Mouse (Mus musculus): ENCODE results near the gene Nmt1.

The Nmt1 gene

DNA sequence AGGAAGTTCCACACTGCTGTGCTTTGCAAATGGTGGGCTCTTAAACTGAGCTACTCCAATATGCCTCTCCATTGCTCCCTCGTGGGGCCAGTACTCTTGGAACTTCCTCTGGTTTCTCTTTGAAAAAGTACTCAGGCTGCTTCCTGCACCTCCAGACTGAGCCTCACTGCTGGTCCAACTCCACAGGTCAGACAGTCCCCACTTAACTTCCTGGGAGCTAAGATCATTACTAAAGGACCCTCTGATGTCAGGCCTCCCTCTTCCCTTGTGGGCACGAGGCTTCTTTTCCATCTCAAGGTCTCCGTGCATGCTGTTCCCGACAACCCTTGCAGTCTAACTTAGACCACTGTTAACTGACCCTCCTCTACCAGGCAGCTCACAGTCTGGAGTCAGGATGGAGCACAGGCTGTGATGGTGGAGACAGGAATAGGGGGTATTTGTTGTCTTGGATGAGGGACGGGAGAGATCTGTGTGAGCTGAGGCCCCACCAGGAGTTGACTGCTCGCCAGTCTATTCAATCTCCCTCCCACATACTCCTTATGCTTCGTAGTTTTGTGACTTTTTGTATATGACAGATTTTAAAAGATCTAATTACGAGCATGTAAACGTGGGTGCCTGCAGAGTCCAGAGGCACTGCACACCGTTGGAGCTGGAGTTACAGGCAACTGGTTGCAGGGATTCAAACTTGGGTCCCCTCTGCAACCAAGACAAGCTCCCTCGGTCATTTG, 22.6 kb upstream of the Nmt1 start:
- ATAC-seq (ENCODE audit: low TSS enrichment): peak; percentile 7; the same call in 1 of the 2 replicates

- ATAC-seq (ENCODE audit: low TSS enrichment): no peak
These were observed 21.5 kb upstream of the Nmt1 start for GRCm38 (mm10) chr11:103006286-103007000.

DNA sequence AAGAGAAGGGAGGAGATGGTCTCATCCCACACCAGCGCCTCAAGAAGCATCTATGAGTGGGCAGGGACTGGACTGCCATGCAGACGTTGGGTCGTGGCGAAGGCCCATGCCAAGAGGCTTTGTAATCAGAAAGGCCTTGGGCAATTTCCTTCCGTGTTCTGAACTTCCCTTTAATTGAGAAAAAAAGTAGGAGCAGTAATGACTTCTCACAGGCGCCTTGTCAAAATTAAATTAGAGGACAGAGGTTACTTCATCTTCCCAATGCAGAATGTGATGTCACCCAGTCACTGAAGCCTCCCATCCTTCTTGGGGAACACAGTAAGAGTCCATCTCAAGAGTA, 21.0 kb upstream of the Nmt1 start:
- no peak for ATAC-seq (ENCODE audit: low TSS enrichment)

GRCm38 (mm10) chr11:103008558-103008957, 19.4 kb upstream of the Nmt1 start:
- no peak for ATAC-seq (ENCODE audit: low TSS enrichment)

- ATAC-seq (ENCODE audit: low TSS enrichment): no peak
These were observed 18.8 kb upstream of the Nmt1 start for GRCm38 (mm10) chr11:103009208-103009607.

DNA sequence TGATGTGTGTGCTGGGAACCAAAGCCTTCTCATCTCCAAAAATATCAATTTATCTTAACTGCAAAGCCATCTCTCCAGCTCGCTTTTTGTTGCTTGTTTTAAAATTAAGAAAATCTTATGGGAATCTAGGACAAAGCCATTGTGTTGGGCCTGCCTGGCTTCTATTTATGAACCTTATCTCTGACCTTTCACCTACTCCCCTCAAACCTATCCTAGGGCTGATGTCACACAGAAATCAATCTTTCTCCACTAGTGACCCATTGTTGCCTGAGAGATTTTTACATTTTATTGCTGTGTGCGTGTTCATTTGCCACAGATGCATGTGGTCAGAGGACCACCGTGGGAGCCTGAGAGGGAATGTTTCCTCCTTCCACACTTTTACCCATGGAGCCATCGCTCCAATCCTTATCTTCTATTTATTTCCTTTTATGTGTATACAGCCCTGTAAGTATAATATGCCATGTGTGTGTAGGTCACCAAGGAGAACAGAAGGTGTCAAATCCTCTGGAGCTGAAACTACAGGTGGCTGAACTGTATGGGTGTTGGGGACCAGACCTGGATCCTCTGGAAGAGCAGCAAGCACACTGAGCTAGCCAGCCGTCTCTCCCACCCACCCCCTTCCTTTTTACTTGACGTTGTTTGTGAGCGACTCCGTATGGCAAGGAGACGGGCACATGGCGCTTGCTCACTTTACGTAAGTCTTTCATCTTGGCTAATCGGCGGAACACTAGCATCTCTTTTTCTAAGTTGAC, 17.4 kb upstream of the Nmt1 start:
- no peak for ATAC-seq (ENCODE audit: low TSS enrichment)

DNA sequence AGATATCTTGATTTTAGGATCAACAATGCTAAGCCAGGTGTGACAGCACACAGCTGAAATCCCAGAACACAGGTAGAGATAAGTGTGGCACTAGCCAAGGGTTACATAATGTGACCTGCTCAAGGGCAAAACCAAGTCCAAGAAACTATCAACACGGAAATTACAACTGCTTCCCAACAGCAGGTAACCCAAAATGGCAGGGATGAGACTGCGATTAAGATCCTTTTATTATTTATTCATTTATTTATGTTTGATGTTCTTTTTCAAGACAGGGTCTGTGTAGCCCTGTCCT, 16.8 kb upstream of the Nmt1 start:
- no peak for ATAC-seq (ENCODE audit: low TSS enrichment)

DNA sequence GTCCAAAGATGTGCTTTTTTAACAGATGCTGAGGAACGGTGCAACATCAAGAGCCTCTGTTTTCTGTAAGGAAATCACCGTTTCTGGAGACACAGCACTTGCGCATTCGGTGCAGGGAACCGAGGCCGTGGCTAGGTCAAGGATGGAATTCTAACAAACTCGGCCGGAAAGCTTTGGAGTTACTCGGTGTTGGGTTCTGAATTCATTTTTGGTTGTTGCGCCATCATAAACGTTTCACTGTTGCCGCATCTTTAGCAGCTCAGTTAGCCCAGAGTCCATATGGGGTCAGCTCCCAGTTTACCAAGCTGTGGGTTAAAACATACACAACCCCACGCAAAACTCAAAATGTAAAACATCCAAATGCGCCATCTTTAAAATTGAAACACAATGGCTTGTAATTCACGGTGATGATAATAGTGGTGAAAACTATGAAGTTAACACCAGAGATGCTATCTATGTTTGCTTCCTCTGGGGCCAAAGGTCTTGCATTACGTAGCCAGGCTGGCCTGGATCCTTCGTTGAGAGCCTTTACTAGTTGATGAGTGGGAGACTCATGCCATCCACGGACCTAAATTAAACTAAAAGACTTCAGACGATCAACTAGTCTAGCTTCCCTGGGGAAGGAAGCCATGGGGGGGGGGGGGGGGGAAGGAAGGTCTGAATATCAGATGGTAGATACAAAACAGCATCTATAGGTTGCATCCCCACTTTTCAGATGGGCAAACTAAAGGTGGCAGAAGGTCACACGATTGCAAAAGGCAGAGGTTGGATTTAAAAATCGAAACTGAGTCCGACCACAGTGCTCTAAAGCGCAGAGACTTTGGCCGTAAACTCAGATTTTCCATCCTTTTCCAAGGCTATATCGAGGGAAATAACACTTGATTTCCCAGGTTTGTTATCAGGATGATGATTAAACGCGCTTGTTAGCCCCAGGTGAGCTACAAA, 11.8 kb upstream of the Nmt1 start:
- ATAC-seq (ENCODE audit: low TSS enrichment): no peak

DNA sequence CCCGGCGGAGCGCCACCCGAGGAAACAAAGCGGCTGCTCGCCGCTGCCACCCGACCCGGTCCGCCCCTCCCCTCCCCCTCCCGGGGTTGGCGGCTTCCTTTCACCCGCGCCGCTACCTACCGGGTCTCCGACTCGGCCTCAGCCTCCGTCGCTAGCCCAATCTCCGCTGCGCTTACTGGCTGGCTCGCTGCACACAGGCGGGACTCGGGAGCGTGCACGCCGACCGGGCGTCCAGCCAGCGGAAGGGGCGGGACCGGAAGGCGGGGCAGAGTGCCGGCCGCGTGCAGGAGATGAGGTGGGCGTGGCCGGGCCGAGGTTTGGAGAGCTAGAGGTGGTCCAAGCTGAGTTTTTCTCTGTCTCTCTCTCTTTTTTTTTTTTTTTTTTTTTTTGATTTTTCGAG, 11.1 kb upstream of the Nmt1 start:
- peak; percentile 99 for ATAC-seq (ENCODE audit: low TSS enrichment)

GRCm38 (mm10) chr11:103017661-103018060, 10.3 kb upstream of the Nmt1 start:
- ATAC-seq (ENCODE audit: low TSS enrichment): no peak

DNA sequence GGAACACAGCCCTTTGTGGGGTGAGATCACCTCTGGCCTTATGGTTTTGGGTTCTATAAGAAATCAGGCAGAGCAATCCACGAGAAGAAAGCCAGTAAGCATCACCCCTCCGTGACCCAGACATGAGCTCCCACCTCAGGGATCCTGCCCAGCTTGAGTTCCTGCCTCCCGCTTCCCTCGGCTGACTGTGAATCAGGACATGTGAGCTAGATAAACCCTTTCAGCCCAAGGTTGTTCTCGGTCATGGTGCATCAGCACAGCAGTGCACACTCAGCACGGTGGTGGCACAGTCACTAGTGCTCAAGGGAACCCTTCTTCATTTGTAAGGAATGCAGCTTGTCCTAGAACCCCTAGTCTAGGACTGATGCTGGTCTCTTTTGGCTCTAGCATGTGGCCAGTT, 9.1 kb upstream of the Nmt1 start:
- no peak for ATAC-seq (ENCODE audit: low TSS enrichment)

GRCm38 (mm10) chr11:103019325-103019724, 8.7 kb upstream of the Nmt1 start:
- no peak for ATAC-seq (ENCODE audit: low TSS enrichment)

DNA sequence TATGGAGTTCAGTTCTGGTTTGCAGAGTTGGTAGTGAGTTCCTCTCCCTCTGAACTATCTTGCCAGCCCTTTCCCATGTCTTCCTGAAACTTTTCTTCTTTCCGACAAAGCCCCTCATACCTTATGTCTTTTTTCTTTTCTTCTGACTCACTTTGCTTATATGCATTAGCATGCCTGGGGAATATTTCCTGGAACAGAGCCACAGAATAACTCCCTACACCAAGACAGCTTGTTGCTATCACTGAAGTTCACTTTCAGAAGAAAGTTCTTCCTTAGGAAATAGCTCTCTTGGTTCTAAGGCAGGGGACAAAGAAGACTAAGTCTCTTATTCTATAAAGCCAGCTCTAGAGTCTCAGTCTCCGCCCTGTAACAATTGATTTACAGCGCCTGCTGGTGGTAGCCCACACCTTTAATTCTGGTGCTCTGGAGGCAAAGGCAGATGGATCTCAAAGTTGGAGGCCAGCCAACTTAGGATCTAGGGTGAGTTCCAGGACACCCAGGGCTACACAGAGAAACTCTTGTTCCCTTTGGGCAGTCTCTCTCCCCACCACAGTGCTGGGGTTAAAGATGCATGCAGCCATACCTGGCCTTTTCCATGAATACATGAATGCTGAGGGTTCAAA, 7.2 kb upstream of the Nmt1 start:
- no peak for ATAC-seq (ENCODE audit: low TSS enrichment)

DNA sequence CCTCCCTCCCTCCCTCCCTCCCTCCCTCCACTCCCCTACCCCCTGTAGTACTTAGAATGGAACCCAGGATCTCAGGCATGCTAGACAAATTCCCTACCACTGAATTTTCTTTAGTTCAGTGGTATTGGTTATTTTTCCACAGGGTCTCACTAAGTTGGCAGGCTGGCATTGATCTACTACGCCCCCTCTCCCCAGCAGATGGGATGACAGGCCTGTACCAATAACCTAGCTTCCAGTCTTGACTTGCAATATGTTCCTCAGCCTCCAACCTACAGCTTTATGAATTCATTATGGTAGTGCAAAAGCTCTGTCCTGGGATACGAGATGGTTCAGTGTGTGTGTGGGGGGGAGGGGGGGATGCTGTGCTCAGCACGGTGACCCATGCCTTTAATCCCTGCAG, 4.0 kb upstream of the Nmt1 start:
- ATAC-seq (ENCODE audit: low TSS enrichment): no peak

GRCm38 (mm10) chr11:103026901-103027300, 1.1 kb upstream of the Nmt1 start:
- ATAC-seq (ENCODE audit: low TSS enrichment): no peak

GRCm38 (mm10) chr11:103027570-103028175, 317 bp upstream of the Nmt1 start:
- ATAC-seq (ENCODE audit: low TSS enrichment): peak; percentile 25; the same call in 1 of the 2 replicates

GRCm38 (mm10) chr11:103033030-103033429, 5.0 kb downstream of the Nmt1 start:
- peak; percentile 41 for ATAC-seq (ENCODE audit: low TSS enrichment)

DNA sequence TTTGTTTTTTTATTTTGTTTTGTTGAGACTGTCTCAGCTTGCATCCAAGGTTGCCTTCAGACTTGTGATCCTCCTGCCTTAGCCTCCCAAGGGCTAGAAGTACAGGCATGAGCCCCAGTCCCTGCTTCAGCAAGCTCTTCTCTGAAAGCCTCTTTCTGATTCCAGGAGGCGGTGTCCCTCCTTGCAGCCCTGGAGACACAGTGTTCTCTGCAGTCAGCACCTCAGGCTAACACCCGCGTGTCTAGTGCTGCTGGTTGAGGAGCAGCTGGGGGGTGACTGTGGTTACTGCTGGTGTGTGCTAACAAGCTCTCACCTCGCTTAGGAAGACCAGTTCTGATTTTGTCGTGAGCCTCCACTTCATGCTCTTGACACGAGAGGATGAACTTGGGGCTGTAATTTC, 7.0 kb downstream of the Nmt1 start:
- ATAC-seq (ENCODE audit: low TSS enrichment): peak; percentile 38; the same call in 1 of the 2 replicates

DNA sequence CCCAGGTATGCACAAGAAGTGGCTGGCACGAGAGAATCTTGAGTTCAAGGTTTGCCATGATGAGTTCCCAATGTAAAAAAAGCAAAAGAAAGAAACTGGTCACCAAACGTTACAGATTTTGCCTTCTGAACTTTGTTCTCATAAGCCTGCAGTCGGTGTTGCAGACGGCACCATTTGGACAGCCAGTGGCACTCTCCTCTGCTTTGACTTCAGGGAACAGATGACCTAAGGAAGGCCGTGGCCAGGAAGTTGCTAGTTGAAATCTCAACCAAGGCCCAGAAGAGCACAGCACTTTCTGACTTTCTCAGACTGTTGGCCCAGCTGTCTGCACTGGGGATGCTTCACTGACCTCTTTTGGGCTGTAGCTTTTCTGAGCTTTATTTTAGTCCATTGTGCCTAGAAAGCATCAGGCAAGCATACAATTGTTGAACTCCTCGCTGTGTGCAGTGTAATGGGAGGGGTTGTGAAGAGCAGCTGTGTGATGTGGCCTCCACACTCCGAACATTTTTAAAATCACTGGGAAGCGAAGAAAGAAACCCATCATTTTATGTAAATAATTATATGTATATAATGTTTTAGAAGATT, 9.0 kb downstream of the Nmt1 start:
- no peak for ATAC-seq (ENCODE audit: low TSS enrichment)

GRCm38 (mm10) chr11:103038037-103038436, 10.0 kb downstream of the Nmt1 start:
- ATAC-seq (ENCODE audit: low TSS enrichment): peak; percentile 78

DNA sequence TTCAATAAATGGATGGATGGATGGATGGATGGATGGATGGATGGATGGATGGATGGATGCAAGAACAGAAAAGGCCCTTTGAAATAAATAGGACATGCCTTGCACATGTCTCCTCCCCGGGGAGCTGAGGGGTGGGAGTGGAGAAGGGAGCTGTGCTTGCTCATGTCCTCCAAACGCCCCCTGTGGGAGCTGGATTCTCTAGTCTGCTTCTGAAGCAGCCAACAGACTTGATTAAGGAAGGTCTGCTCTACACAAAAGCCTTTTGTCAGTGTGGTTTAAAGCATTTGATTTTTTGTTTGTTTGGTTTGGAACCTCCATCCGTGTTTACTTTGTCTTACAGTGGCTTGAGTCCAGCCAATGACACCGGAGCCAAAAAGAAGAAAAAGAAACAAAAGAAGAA, 14.8 kb downstream of the Nmt1 start:
- ATAC-seq (ENCODE audit: low TSS enrichment): no peak

Measured in frontal cortex, adult (tissue).